Mouse (Mus musculus) CD4-positive naive resting alpha-beta T cell, adult 76 days (primary cell): Measurements from ENCODE around the gene Tmem167b. TPM values are rescaled to one million over a fixed set of nuclear protein-coding genes. Genes with fewer than 3 reads are reported as not detected.

Source experiments
- total RNA-seq: library from RNA; stranded (reverse); gene quantifications from one replicate; pipeline ENCODE4 v1.2.4, GENCODE M21; 2023

Gene Tmem167b
- 45.3 TPM for total RNA-seq

DNA sequence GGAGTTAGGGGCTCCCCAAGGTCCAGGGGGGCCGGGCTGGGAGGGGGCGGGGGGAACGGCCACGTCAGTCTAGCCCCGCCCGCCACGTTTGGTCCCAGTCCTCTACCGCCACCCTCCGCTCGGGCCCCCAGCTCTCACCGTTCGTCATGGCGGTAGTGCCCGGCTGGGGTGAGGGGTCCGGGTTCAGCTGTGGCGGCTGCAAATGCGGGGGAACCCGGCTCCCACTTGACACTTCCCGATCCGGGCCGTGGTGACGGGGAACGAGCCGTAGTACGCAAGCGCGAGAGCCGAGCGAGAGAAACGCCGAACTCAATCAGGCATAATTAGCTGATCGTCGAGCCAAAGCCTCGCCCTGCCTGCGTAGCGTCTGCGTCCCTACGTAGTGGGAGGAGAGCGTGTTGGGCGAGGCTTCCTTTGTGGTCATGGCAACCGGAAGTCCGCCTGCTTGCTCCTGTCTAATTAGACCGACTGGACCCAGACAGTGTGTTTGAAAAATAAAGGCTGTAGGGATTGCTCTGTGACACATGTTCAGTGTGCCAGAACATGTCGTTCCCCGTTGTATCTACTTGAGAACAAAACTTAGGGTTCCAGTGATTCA is at the start of gene Tmem167b:
Gene Tmem167b (minus strand): TSS at position 334 of the 598 bp plus-strand sequence.

GRCm38 (mm10) chr3:108590786-108591529 is 28.7 kb upstream of the Tmem167b start, which contains the start of gene Wdr47:
Gene Wdr47, plus strand, starts transcription at chr3:108591279.

GRCm38 (mm10) chr3:108571443-108572294 is 9.4 kb upstream of the Tmem167b start, which contains the start of gene Taf13:
Gene Taf13, plus strand, starts transcription at chr3:108571698.

DNA sequence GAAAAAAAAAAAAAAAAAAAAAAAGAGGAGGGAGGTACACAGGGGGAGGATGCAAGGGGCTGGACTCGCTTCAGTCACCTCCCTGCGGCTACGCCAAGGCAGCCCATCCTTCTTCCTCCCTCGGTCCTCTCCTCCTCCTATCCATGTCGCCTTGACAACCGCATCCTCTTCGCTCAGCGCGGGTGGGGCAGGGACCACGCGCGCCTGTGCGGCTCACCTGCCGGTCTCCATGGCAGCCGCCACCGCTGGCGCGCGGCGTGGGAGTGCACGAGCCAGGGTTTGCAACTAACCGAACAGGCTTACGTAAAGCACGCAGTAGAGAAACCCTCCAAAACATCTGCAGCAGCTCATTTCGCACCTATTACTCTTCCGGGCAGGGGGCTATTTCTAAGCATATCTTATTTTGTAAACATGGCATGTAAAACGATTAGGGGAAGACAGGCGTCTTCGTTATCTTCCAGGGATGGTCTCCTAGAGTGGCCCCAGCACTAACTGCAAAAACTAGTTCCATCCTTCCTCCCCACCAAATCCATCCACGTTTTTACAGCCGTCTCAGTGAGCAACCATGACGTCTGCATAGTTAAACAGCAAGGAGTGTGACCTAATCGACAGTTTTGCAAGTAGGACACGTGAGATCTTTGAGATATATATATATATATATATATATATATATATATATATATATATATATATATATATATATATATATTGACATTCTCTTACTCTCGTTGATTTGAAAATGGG is 25.6 kb downstream of the Tmem167b start, which contains the start of gene 5330417C22Rik:
Gene 5330417C22Rik (minus strand): TSS at position 20 of the 744 bp plus-strand sequence.

GRCm38 (mm10) chr3:108533951-108534350 is 28.3 kb downstream of the Tmem167b start, which contains the start of gene 1700013F07Rik:
Gene 1700013F07Rik, plus strand, starts transcription at chr3:108534150.

Other genes starting within 250 kb of the Tmem167b start
- gene Mybphl, start 197.6 kb downstream of the Tmem167b start, total RNA-seq = not detected
- not detected for gene Psrc1, start 178.6 kb downstream of the Tmem167b start, total RNA-seq
- gene Celsr2, start 146.9 kb downstream of the Tmem167b start, total RNA-seq = 10.1 TPM
- gene Sars, start 117.3 kb downstream of the Tmem167b start, total RNA-seq = 147 TPM
- not detected for gene 1700013F07Rik, start 28.3 kb downstream of the Tmem167b start, total RNA-seq
- 0.09 TPM for gene 5330417C22Rik, start 25.9 kb downstream of the Tmem167b start, total RNA-seq
- 21.1 TPM for gene Taf13, start 9.2 kb upstream of the Tmem167b start, total RNA-seq
- 15.5 TPM for gene Wdr47, start 28.8 kb upstream of the Tmem167b start, total RNA-seq
- gene Clcc1, start 91.4 kb upstream of the Tmem167b start, total RNA-seq = 36.3 TPM
- gene Gpsm2, start 159.8 kb upstream of the Tmem167b start, total RNA-seq = 3.0 TPM
- gene Aknad1, start 177.2 kb upstream of the Tmem167b start, total RNA-seq = not detected